Mouse (Mus musculus) splenic B cell, adult 2 months (primary cell): ENCODE data around the gene Ccl22.

Experiments
- DNase-seq: peaks from one replicate; pipeline ENCODE4 v3.0.0-alpha.2; 2011; ENCODE audit warnings: low read depth, low spot score
- H3K27me3 ChIP-seq: 2 replicates; pipeline ENCODE4 v1.6.1; 2012; ENCODE audit warnings: mild to moderate bottlenecking, low read length, moderate library complexity, mixed read lengths; ENCODE audit not compliant: control insufficient read depth, poor library complexity, insufficient read depth, severe bottlenecking
- H3K36me3 ChIP-seq: 2 replicates; pipeline ENCODE4 v1.6.1; 2012; ENCODE audit warnings: mild to moderate bottlenecking, low read length, moderate library complexity, mixed read lengths; ENCODE audit not compliant: control insufficient read depth, poor library complexity, insufficient read depth, severe bottlenecking

Ccl22 gene

GRCm38 (mm10) chr8:94748363-94748762 is 3.0 kb downstream of the Ccl22 start:
- no peaks in the 10 kb centered on the region for H3K36me3 ChIP-seq
- DNase-seq, result no peak
- H3K27me3 ChIP-seq, result no peaks in the 10 kb centered on the region

- Histone ChIP-seq H3K36me3 (no peaks in the 10 kb centered on the region), H3K27me3 (no peaks in the 10 kb centered on the region)
- DNase-seq, result no peak
Observed at GRCm38 (mm10) chr8:94749942-94750341, 4.6 kb downstream of the Ccl22 start.

- Histone ChIP-seq H3K36me3 (no peaks in the 10 kb centered on the region), H3K27me3 (no peaks in the 10 kb centered on the region)
- DNase-seq, result no peak
Observed at GRCm38 (mm10) chr8:94751023-94751849, 5.8 kb downstream of the Ccl22 start.

GRCm38 (mm10) chr8:94754006-94754405 is 8.6 kb downstream of the Ccl22 start:
- no peak for DNase-seq
- no peaks in the 10 kb centered on the region for H3K36me3 ChIP-seq
- no peaks in the 10 kb centered on the region for H3K27me3 ChIP-seq

- Histone ChIP-seq H3K27me3 (no peaks in the 10 kb centered on the region), H3K36me3 (no peaks in the 10 kb centered on the region)
- DNase-seq, result no peak
Observed at GRCm38 (mm10) chr8:94754486-94754885, 9.1 kb downstream of the Ccl22 start.

GRCm38 (mm10) chr8:94767035-94767434 is 21.6 kb downstream of the Ccl22 start:
- no peaks in the 10 kb centered on the region for H3K36me3 ChIP-seq
- 0 out of 2 replicates have a peak, but pooled peaks cover 2% of the 10 kb centered on the region for H3K27me3 ChIP-seq
- no peak for DNase-seq

- no peaks in the 10 kb centered on the region for H3K36me3 ChIP-seq
- no peak for DNase-seq
- H3K27me3 ChIP-seq, result 0 out of 2 replicates have a peak, but pooled peaks cover 2% of the 10 kb centered on the region
Observed at GRCm38 (mm10) chr8:94770945-94771344, 25.6 kb downstream of the Ccl22 start.

GRCm38 (mm10) chr8:94771941-94772670 is 26.7 kb downstream of the Ccl22 start, which contains the start of gene Cx3cl1:
Cx3cl1 (plus strand) TSS chr8:94772009.
- no peaks in the 10 kb centered on the region for H3K36me3 ChIP-seq
- DNase-seq, result no peak
- 0 out of 2 replicates have a peak, but pooled peaks cover 2% of the 10 kb centered on the region for H3K27me3 ChIP-seq

GRCm38 (mm10) chr8:94773048-94773447 is 27.7 kb downstream of the Ccl22 start:
- H3K36me3 ChIP-seq, result no peaks in the 10 kb centered on the region
- H3K27me3 ChIP-seq, result 0 out of 2 replicates have a peak, but pooled peaks cover under 1% of the 10 kb centered on the region
- no peak for DNase-seq

- no peak for DNase-seq
- Histone ChIP-seq H3K36me3 (no peaks in the 10 kb centered on the region), H3K27me3 (no peaks in the 10 kb centered on the region)
Observed at GRCm38 (mm10) chr8:94773700-94774171, 28.3 kb downstream of the Ccl22 start.

- Histone ChIP-seq H3K27me3 (no peaks in the 10 kb centered on the region), H3K36me3 (no peaks in the 10 kb centered on the region)
- no peak for DNase-seq
Observed at GRCm38 (mm10) chr8:94774601-94775000, 29.2 kb downstream of the Ccl22 start.

- Histone ChIP-seq H3K27me3 (no peaks in the 10 kb centered on the region), H3K36me3 (no peaks in the 10 kb centered on the region)
- no peak for DNase-seq
Observed at GRCm38 (mm10) chr8:94776346-94776745, 31.0 kb downstream of the Ccl22 start.

- Histone ChIP-seq H3K27me3 (no peaks in the 10 kb centered on the region), H3K36me3 (no peaks in the 10 kb centered on the region)
- no peak for DNase-seq
Observed at GRCm38 (mm10) chr8:94778036-94778435, 32.6 kb downstream of the Ccl22 start.

- Histone ChIP-seq H3K36me3 (no peaks in the 10 kb centered on the region), H3K27me3 (no peaks in the 10 kb centered on the region)
- peak; percentile 14 for DNase-seq
Observed at GRCm38 (mm10) chr8:94778473-94778872, 33.1 kb downstream of the Ccl22 start.
